Mouse (Mus musculus): ENCODE results near the gene Irs4. TPM values are rescaled to one million over a fixed set of nuclear protein-coding genes. Genes with fewer than 3 reads are reported as not detected.

Irs4 gene
- polyA plus RNA-seq (2021; fragmentation: Nextera tagmentation), result 0.05 and 0.13 TPM in 2 replicates
- long read RNA-seq, experiment 1, partial matches to known transcripts, result 0 of 1 reads
- long read RNA-seq, experiment 1, other reads (novel, unspliced or antisense), result 1 of 1 reads
- long read RNA-seq, experiment 2, full-length matches to known transcripts, result 1 of 2 reads
- long read RNA-seq, experiment 2, partial matches to known transcripts, result 0 of 2 reads
- long read RNA-seq, experiment 2, other reads (novel, unspliced or antisense), result 1 of 2 reads

DNA sequence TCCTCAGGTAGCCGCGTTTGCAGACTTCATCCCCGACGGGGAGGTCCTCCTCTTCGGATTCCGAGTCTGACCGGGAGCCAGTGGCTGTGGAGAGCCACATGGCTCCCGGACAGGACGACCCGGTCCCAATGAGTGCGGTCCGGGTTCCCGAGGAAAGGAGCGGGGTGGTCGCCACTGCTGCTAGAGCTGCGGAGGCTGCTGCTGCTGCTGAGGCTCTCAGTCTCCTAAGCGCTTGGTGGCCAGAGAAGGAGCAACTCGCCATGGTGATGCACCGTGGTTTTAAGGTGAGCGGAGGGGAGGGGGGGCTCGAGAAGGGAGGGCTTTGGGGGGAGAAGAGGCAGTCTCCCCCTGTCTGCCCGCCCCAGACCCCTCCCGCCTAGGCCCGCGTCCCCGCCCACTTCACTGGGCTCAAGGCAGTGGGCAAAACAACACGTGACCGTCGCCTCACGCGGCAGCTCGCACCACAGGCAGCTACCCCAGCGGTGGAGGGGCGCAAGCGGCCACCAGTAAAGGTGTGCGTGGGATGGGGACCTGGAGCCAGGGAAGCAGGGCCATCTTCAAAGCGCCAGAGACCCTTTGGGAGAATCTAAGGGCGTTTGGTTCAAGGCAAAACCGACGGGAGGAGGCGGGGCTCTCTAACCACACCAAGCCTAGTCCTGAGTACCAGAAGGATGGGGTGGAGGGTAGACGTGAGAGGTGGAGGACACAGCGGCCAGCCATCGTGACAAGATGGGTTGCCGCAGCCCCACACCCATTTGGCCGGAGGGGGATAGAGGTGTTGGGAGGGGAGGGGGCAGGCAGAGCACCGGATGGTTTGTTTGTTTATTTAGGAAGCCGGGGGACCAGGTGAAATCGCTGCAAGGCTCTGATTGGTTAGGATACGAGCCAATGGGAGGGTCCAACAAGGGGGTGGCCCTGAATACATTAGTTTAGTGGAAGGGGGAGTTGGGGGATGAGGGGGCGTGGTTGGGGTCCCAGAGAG lies at the start of gene Irs4:
Gene Irs4 (minus strand): TSS at position 327 of the 982 bp plus-strand sequence.

Other genes with a start within 250 kb of the Irs4 start
- 0.36 and 0.56 TPM in 2 replicates for gene Col4a5, start 249.9 kb downstream of the Irs4 start, polyA plus RNA-seq (2021; fragmentation: Nextera tagmentation)
- gene Gm15294, start 150.0 kb upstream of the Irs4 start, polyA plus RNA-seq (2021; fragmentation: Nextera tagmentation), result not detected in 2 replicates

All from layer of hippocampus, adult 6 months (tissue).